Mouse (Mus musculus) E14TG2a.4 (cell line): ENCODE data around the gene Pnp2.

Source experiments
- CTCF ChIP-seq: conservative IDR thresholded peaks from 2 replicates; pipeline ENCODE4 v1.5.1; 2014; ENCODE audit warnings: low read length
- NANOG ChIP-seq: IDR thresholded peaks from 2 replicates; pipeline ENCODE4 v1.6.1; 2014; ENCODE audit warnings: borderline replicate concordance, low read length, mixed read lengths

DNA sequence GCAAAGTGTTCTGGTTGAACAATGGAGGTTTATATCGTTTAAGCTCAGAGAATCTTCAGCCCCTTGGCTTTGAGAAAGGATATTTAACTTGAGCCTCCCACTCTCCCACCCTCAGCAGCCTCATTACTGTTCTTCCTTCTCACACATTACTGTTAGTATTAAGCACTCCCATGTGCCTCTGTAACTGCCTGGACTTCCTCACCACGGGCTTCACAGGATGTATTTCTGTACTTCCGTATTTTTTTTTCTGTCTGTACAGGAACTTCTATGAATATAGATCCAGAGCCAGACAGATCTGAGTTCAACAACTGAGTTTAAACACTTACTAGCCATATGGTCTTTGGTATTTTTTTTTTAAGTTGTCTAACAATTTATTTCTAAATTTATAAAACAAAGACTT is 41.3 kb downstream of the Pnp2 start:
- TF ChIP-seq CTCF (no peak), NANOG (no peak)
